Mouse (Mus musculus) lung, adult 2 months (tissue): ENCODE measurements around the gene Gm21994.
"Not testable (repeated sequence)": the region's sequence is repeated elsewhere in the genome, so short reads cannot be mapped to it uniquely, and the experiment has no call there.

ENCODE experiments used
- CTCF ChIP-seq: fragments of 200-500 bp; IDR thresholded peaks from 2 replicates; pipeline ENCODE4 v1.5.1; 2011; ENCODE audit warnings: mild to moderate bottlenecking, low read length, control low read depth; ENCODE audit not compliant: insufficient read depth
- POLR2A ChIP-seq: fragments of 200-500 bp; IDR thresholded peaks from 2 replicates; pipeline ENCODE4 v1.6.1; 2011; ENCODE audit warnings: low read depth, mild to moderate bottlenecking, control low read depth, low read length, borderline replicate concordance; ENCODE audit errors: extremely low read depth

- TF ChIP-seq CTCF, POLR2A: not testable (repeated sequence)
Measured at GRCm38 (mm10) chr2:150223263-150223662, 32.1 kb downstream of the Gm21994 start.
